Mouse (Mus musculus): ENCODE data around the gene Nedd9. TPM values are rescaled to one million over a fixed set of nuclear protein-coding genes. Genes with fewer than 3 reads are reported as not detected.
A peak's percentile ranks its signal among the peaks of the same experiment; 100 is the strongest.
"Not testable (repeated sequence)": the region's sequence is repeated elsewhere in the genome, so short reads cannot be mapped to it uniquely, and the experiment has no call there.

Gene Nedd9
- polyA plus RNA-seq, 1 experiment from 2014 or later, result 20.4 TPM

GRCm38 (mm10) chr13:41374886-41375285, 112.3 kb downstream of the Nedd9 start:
- Histone ChIP-seq H3K9ac (no peak overlapping the region), H3K36me3 (replicated peaks) (no peaks in the 10 kb centered on the region), H3K9me3 (no peaks in the 10 kb centered on the region), H3K27me3 (no peaks in the 10 kb centered on the region), H3K4me1 (peaks cover 8% of the 10 kb centered on the region), H3K4me2 (no peak overlapping the region), H3K4me3 (replicated peaks) (no peak overlapping the region), H3K27ac (no peak overlapping the region)
- 97% methylated on average over 1 of the region's 1 CpGs for WGBS
- no peak for ATAC-seq (ENCODE audit: low FRiP score)

- H3K4me1 ChIP-seq, result peaks cover 8% of the 10 kb centered on the region
- no peak overlapping the region for H3K9ac ChIP-seq
- 81% methylated on average over 8 of the region's 8 CpGs for WGBS
- no peak overlapping the region for H3K4me3 ChIP-seq (replicated peaks)
- no peaks in the 10 kb centered on the region for H3K27me3 ChIP-seq
- H3K27ac ChIP-seq, result no peak overlapping the region
- H3K4me2 ChIP-seq, result no peak overlapping the region
- no peaks in the 10 kb centered on the region for H3K36me3 ChIP-seq (replicated peaks)
- no peak for ATAC-seq (ENCODE audit: low FRiP score)
- H3K9me3 ChIP-seq, result no peaks in the 10 kb centered on the region
Measured at GRCm38 (mm10) chr13:41372555-41373460, 114.4 kb downstream of the Nedd9 start.

GRCm38 (mm10) chr13:41371547-41371946, 115.6 kb downstream of the Nedd9 start:
- no peak overlapping the region for H3K4me2 ChIP-seq
- WGBS, result 92% methylated on average over 3 of the region's 3 CpGs
- no peaks in the 10 kb centered on the region for H3K27me3 ChIP-seq
- no peak for ATAC-seq (ENCODE audit: low FRiP score)
- peaks cover 11% of the 10 kb centered on the region for H3K4me1 ChIP-seq
- no peak overlapping the region for H3K4me3 ChIP-seq (replicated peaks)
- no peak overlapping the region for H3K27ac ChIP-seq
- no peaks in the 10 kb centered on the region for H3K9me3 ChIP-seq
- no peaks in the 10 kb centered on the region for H3K36me3 ChIP-seq (replicated peaks)
- no peak overlapping the region for H3K9ac ChIP-seq

GRCm38 (mm10) chr13:41368612-41369011, 118.5 kb downstream of the Nedd9 start:
- ATAC-seq (ENCODE audit: low FRiP score), result no peak
- Histone ChIP-seq H3K36me3 (replicated peaks) (no peaks in the 10 kb centered on the region), H3K9ac (no peak overlapping the region), H3K27ac (no peak overlapping the region), H3K9me3 (no peaks in the 10 kb centered on the region), H3K4me1 (peaks cover 12% of the 10 kb centered on the region), H3K27me3 (no peaks in the 10 kb centered on the region), H3K4me3 (replicated peaks) (no peak overlapping the region), H3K4me2 (no peak overlapping the region)
- 78% methylated on average over 5 of the region's 5 CpGs for WGBS

GRCm38 (mm10) chr13:41367176-41367611, 120.0 kb downstream of the Nedd9 start:
- WGBS, result 78% methylated on average over 4 of the region's 4 CpGs
- Histone ChIP-seq H3K9me3 (no peaks in the 10 kb centered on the region), H3K36me3 (replicated peaks) (no peaks in the 10 kb centered on the region), H3K4me3 (replicated peaks) (no peak overlapping the region), H3K27me3 (no peaks in the 10 kb centered on the region), H3K4me2 (no peak overlapping the region), H3K9ac (no peak overlapping the region), H3K4me1 (peaks cover 7% of the 10 kb centered on the region), H3K27ac (no peak overlapping the region)
- peak; percentile 41; the same call in 1 of the 2 replicates for ATAC-seq (ENCODE audit: low FRiP score)

- not testable (repeated sequence) for ATAC-seq (ENCODE audit: low FRiP score); H3K36me3 ChIP-seq (replicated peaks); H3K9me3 ChIP-seq; H3K4me1 ChIP-seq; H3K27ac ChIP-seq; H3K4me2 ChIP-seq; H3K27me3 ChIP-seq; H3K9ac ChIP-seq; H3K4me3 ChIP-seq (replicated peaks)
- WGBS, result 42% methylated on average over 1 of the region's 1 CpGs
Measured at GRCm38 (mm10) chr13:41366609-41367008, 120.6 kb downstream of the Nedd9 start.

- Histone ChIP-seq H3K27ac (no peak overlapping the region), H3K9me3 (no peaks in the 10 kb centered on the region), H3K4me1 (peaks cover 24% of the 10 kb centered on the region), H3K9ac (no peak overlapping the region), H3K4me2 (no peak overlapping the region), H3K4me3 (replicated peaks) (no peak overlapping the region), H3K27me3 (no peaks in the 10 kb centered on the region), H3K36me3 (replicated peaks) (no peaks in the 10 kb centered on the region)
- ATAC-seq (ENCODE audit: low FRiP score), result no peak
- WGBS, result 78% methylated on average over 9 of the region's 9 CpGs
Measured at GRCm38 (mm10) chr13:41364273-41364672, 122.9 kb downstream of the Nedd9 start.

GRCm38 (mm10) chr13:41362909-41363308, 124.3 kb downstream of the Nedd9 start:
- no peak for ATAC-seq (ENCODE audit: low FRiP score)
- no peaks in the 10 kb centered on the region for H3K36me3 ChIP-seq (replicated peaks)
- 59% methylated on average over 6 of the region's 6 CpGs for WGBS
- H3K9ac ChIP-seq, result no peak overlapping the region
- H3K4me2 ChIP-seq, result no peak overlapping the region
- no peak overlapping the region for H3K27ac ChIP-seq
- H3K9me3 ChIP-seq, result no peaks in the 10 kb centered on the region
- peaks cover 26% of the 10 kb centered on the region for H3K4me1 ChIP-seq
- no peak overlapping the region for H3K4me3 ChIP-seq (replicated peaks)
- no peaks in the 10 kb centered on the region for H3K27me3 ChIP-seq

GRCm38 (mm10) chr13:41360272-41360815, 126.8 kb downstream of the Nedd9 start:
- Histone ChIP-seq H3K36me3 (replicated peaks) (no peaks in the 10 kb centered on the region), H3K4me1 (peaks cover 41% of the 10 kb centered on the region)
- 16% methylated on average over 8 of the region's 8 CpGs for WGBS

GRCm38 (mm10) chr13:41359330-41360215, 127.6 kb downstream of the Nedd9 start:
- under 1% methylated on average over 16 of the region's 16 CpGs for WGBS
- H3K9me3 ChIP-seq, result no peaks in the 10 kb centered on the region
- peak; percentile 37 for ATAC-seq (ENCODE audit: low FRiP score)
- H3K4me2 ChIP-seq, result peak overlapping the region; percentile 76
- H3K4me3 ChIP-seq (replicated peaks), result peak overlapping the region; percentile 58
- H3K4me1 ChIP-seq, result peaks cover 46% of the 10 kb centered on the region
- H3K9ac ChIP-seq, result peak overlapping the region; percentile 36
- no peaks in the 10 kb centered on the region for H3K27me3 ChIP-seq
- H3K27ac ChIP-seq, result peak overlapping the region; percentile 92
- no peaks in the 10 kb centered on the region for H3K36me3 ChIP-seq (replicated peaks)

More at GRCm38 (mm10) chr13:41360272-41360815, 126.8 kb downstream of the Nedd9 start:
- Histone ChIP-seq H3K27ac (peak overlapping the region; percentile 92), H3K27me3 (no peaks in the 10 kb centered on the region), H3K4me2 (peak overlapping the region; percentile 76), H3K9me3 (no peaks in the 10 kb centered on the region), H3K4me3 (replicated peaks) (no peak overlapping the region), H3K9ac (no peak overlapping the region; the same call in 1 of the 2 replicates)
- ATAC-seq (ENCODE audit: low FRiP score), result no peak

- under 1% methylated on average over 42 of the region's 42 CpGs for WGBS
- H3K4me3 ChIP-seq (replicated peaks), result peak overlapping the region; percentile 58
- H3K4me1 ChIP-seq, result peaks cover 54% of the 10 kb centered on the region
- H3K36me3 ChIP-seq (replicated peaks), result no peaks in the 10 kb centered on the region
- H3K4me2 ChIP-seq, result peak overlapping the region; percentile 76
- H3K27ac ChIP-seq, result peak overlapping the region; percentile 92
- H3K9ac ChIP-seq, result peak overlapping the region; percentile 76
- no peaks in the 10 kb centered on the region for H3K9me3 ChIP-seq
- no peaks in the 10 kb centered on the region for H3K27me3 ChIP-seq
- ATAC-seq (ENCODE audit: low FRiP score), result peak; percentile 98
Measured at GRCm38 (mm10) chr13:41358480-41359180, 128.5 kb downstream of the Nedd9 start.
